In the genomic region with DNA sequence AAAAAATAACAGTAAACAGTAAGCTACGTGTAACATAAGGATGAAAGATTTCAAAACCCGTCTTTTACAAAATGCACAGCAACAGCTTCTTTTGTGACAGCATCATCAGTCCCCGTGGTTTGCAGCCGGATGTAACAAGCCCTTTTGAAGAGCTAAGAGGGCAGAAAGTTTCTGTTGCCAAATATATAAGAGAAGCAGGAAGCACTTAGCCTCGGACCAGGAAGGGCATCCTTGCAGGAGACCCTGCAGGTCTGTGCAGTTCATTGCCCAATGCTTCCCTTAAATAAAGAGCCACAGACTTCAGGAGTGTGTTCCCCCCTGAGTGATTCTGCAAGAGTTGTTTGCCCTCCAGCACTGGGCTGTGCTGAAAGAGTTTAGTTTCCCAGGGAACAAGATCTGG, we compare ENCODE assay signal across 25 mouse cellular contexts. TPM values are rescaled to one million over a fixed set of nuclear protein-coding genes. Genes with fewer than 3 reads are reported as not detected.
DNase-seq lines count a peak whose midpoint lies in the region; ATAC-seq and TF ChIP-seq lines count a peak whose summit lies in the region.
"Had no signal": no experiment of that assay in that cellular context is flagged by ENCODE, and none has a peak within 500 bp of the region (broad histone marks: within the 10 kb centered on the region; RNA-seq: fewer than 3 reads in every experiment).

No protein-coding gene starts in this region.

- H3K4me1 ChIP-seq in liver, postnatal 0 days (ENCODE audit: insufficient read depth): peaks cover 3% of the 10 kb centered on the region; the same call in 1 of the 2 replicates
- H3K4me1 ChIP-seq in kidney, adult 2 months (ENCODE audit: control insufficient read depth, insufficient read depth, low read length): no peaks in the 10 kb centered on the region
- H3K4me1 ChIP-seq: embryonic facial prominence, embryonic 15.5 days; limb, embryonic 13.5 days; liver, embryonic 12.5 days; neural tube, embryonic 15.5 days; stomach, embryonic 15.5 days had no signal

- no peak overlapping the region for H3K27ac ChIP-seq in liver, postnatal 0 days (ENCODE audit: low read depth)
- H3K27ac ChIP-seq in kidney, adult 2 months (ENCODE audit: insufficient read depth, low read depth, low read length): no peak overlapping the region
- H3K27ac ChIP-seq: embryonic facial prominence, embryonic 15.5 days; limb, embryonic 13.5 days; liver, embryonic 12.5 days; macrophage; neural tube, embryonic 15.5 days; stomach, embryonic 15.5 days had no signal

- no peak overlapping the region for H3K4me2 ChIP-seq in liver, postnatal 0 days (ENCODE audit: low read depth, low read length)
- H3K4me2 ChIP-seq: embryonic facial prominence, embryonic 15.5 days; heart, embryonic 11.5 days; limb, embryonic 13.5 days; liver, embryonic 12.5 days; midbrain, embryonic 11.5 days; neural tube, embryonic 15.5 days; stomach, embryonic 15.5 days had no signal

- H3K27me3 ChIP-seq in liver, postnatal 0 days (ENCODE audit: insufficient read depth, low read length): no peaks in the 10 kb centered on the region
- H3K27me3 ChIP-seq in kidney, adult 2 months (replicated peaks; ENCODE audit: control insufficient read depth, insufficient read depth, low read length): no peaks in the 10 kb centered on the region
- H3K27me3 ChIP-seq: embryonic facial prominence, embryonic 15.5 days; limb, embryonic 13.5 days; liver, embryonic 12.5 days; neural tube, embryonic 15.5 days; stomach, embryonic 15.5 days had no signal

- no peak overlapping the region for H3K9ac ChIP-seq in liver, postnatal 0 days (replicated peaks)
- H3K9ac ChIP-seq: embryonic facial prominence, embryonic 15.5 days; limb, embryonic 13.5 days; liver, embryonic 12.5 days; neural tube, embryonic 15.5 days; stomach, embryonic 15.5 days had no signal

- WGBS in liver, postnatal 0 days (ENCODE audit: insufficient replicate concordance): 35% methylated on average over 5 of the region's 5 CpGs
- 73% methylated on average over 5 of the region's 5 CpGs for WGBS in kidney, adult 2 months

- no peaks in the 10 kb centered on the region for H3K9me3 ChIP-seq in liver, postnatal 0 days (ENCODE audit: low read length)
- H3K9me3 ChIP-seq: embryonic facial prominence, embryonic 15.5 days; limb, embryonic 13.5 days; liver, embryonic 12.5 days; neural tube, embryonic 15.5 days; stomach, embryonic 15.5 days had no signal

- no peaks in the 10 kb centered on the region for H3K36me3 ChIP-seq in liver, postnatal 0 days (replicated peaks; ENCODE audit: insufficient read depth, low read length)
- H3K36me3 ChIP-seq in kidney, adult 2 months (ENCODE audit: control insufficient read depth, insufficient read depth, low read length): no peaks in the 10 kb centered on the region
- H3K36me3 ChIP-seq: embryonic facial prominence, embryonic 15.5 days; limb, embryonic 13.5 days; liver, embryonic 12.5 days; neural tube, embryonic 15.5 days; stomach, embryonic 15.5 days had no signal

- TF ChIP-seq EP300 in liver, postnatal 0 days (IDR thresholded peaks at IDR 0.05; ENCODE audit: low read depth): no peak

- ATAC-seq in inflammation-experienced regulatory T-cells, adult 6 months: peak; percentile 76
- ATAC-seq in liver, postnatal 0 days: no peak
- ATAC-seq: forebrain, embryonic 16.5 days; liver, embryonic 12.5 days had no signal

- TF ChIP-seq CTCF in liver, postnatal 0 days (IDR thresholded peaks at IDR 0.05; ENCODE audit: low read depth): no peak
- TF ChIP-seq CTCF in kidney, adult 2 months (conservative IDR thresholded peaks at IDR 0.05; ENCODE audit: insufficient read depth, insufficient read length, low read depth, low read length): no peak

- DNase-seq in CD4-positive helper T cell, adult 2 months (ENCODE audit: low read depth, low spot score): peak; percentile 56
- peak; percentile 51 for DNase-seq in T-cell, adult 2 months (ENCODE audit: low spot score)
- DNase-seq in thymus, postnatal 0 days (ENCODE audit: low spot score): peak; percentile 53
- no peak for DNase-seq in liver, postnatal 0 days
- no peak for DNase-seq in layer of hippocampus, postnatal 14 days (ENCODE audit: low spot score in 2 of 2)
- DNase-seq in kidney, adult 2 months: no peak
- no peak for DNase-seq in embryo, embryonic 9.5 days (ENCODE audit: extremely low spot score)
- DNase-seq: cerebellum, adult 11 months; cerebellum, postnatal 25 days; gastrocnemius, postnatal 10 days; kidney, adult 9 months; kidney, postnatal 14 days; lung, adult 2 months; right cerebral cortex, adult 18-20 months; right cerebral cortex, postnatal 4 days had no signal

- no peak overlapping the region for H3K4me3 ChIP-seq in liver, postnatal 0 days (ENCODE audit: low read depth, low read length)
- H3K4me3 ChIP-seq in kidney, adult 2 months (ENCODE audit: insufficient read depth, low read depth, low read length): no peak overlapping the region
- H3K4me3 ChIP-seq: embryonic facial prominence, embryonic 15.5 days; limb, embryonic 13.5 days; liver, embryonic 12.5 days; neural tube, embryonic 15.5 days; stomach, embryonic 15.5 days had no signal

- TF ChIP-seq POLR2A in kidney, adult 2 months (IDR thresholded peaks at IDR 0.05; ENCODE audit: low read depth, low read length): no peak

RNA-seq across cellular contexts. Expression of a gene that starts 58.9 kb away (rescaled TPM):
- under 1 TPM in 2 of 3 experiments, not detected in 1; 0.21 to 0.33 TPM for polyA plus RNA-seq in inflammation-experienced regulatory T-cells, adult 6 months (2017; shearing (Covaris generic))
- polyA plus RNA-seq in thymus, postnatal 0 days (2015; fragmentation: Nextera tagmentation; extraction: Ambion mirVana): 0.37 and 0.62 TPM in 2 replicates
- 13.1 and 13.8 TPM in 2 replicates for polyA plus RNA-seq in liver, postnatal 0 days (2015; fragmentation: Nextera tagmentation; extraction: Ambion mirVana)
- total RNA-seq in layer of hippocampus, postnatal 14 days (2021): 1 to 10 TPM; 3.3 to 7.8 TPM
- 75.9 and 82.0 TPM in 2 replicates for polyA plus RNA-seq in kidney, adult 2 months (2012; rRNA removed)
- polyA plus RNA-seq: macrophage had no signal

Comparison
In these comparisons a context has a peak if more than half of its experiments do, and no peak if none do; other contexts are left out.
1. DNase-seq: peak in CD4-positive helper T cell, adult 2 months (single experiment), T-cell, adult 2 months (single experiment) and thymus, postnatal 0 days (single experiment); none in liver, postnatal 0 days (single experiment), layer of hippocampus, postnatal 14 days (0 of 2), kidney, adult 2 months (single experiment) and embryo, embryonic 9.5 days (single experiment).